Mouse (Mus musculus): Measurements from ENCODE around the gene Epha10.

GRCm38 (mm10) chr4:124905417-124905816 is 24.7 kb downstream of the Epha10 start:
- TF ChIP-seq CTCF (IDR thresholded peaks at IDR 0.05; ENCODE audit: control insufficient read depth, insufficient read depth, low read length) = no peak
- no peak for TF ChIP-seq POLR2A (IDR thresholded peaks at IDR 0.05; ENCODE audit: borderline replicate concordance, control insufficient read depth, low read depth, low read length)
